Mouse (Mus musculus): ENCODE data around the gene Msl1.
"Not testable (repeated sequence)": the region's sequence is repeated elsewhere in the genome, so short reads cannot be mapped to it uniquely, and the experiment has no call there.

Gene Msl1

GRCm38 (mm10) chr11:98797306-98797705 is 2.0 kb downstream of the Msl1 start:
- DNase-seq: no peak

- no peak for DNase-seq
These were observed 2.6 kb downstream of the Msl1 start for GRCm38 (mm10) chr11:98797909-98798308.

GRCm38 (mm10) chr11:98804605-98805004 is 9.3 kb downstream of the Msl1 start, which contains the start of gene Casc3:
Gene Casc3, plus strand, starts transcription at chr11:98804905.
- no peak for DNase-seq

GRCm38 (mm10) chr11:98808417-98808816 is 13.1 kb downstream of the Msl1 start:
- DNase-seq: no peak

- DNase-seq: peak; percentile 99
These were observed 14.4 kb downstream of the Msl1 start for GRCm38 (mm10) chr11:98809457-98810290.

- no peak for DNase-seq
These were observed 15.4 kb downstream of the Msl1 start for GRCm38 (mm10) chr11:98810686-98811085.

- no peak for DNase-seq
These were observed 21.5 kb downstream of the Msl1 start for GRCm38 (mm10) chr11:98816706-98817239.

GRCm38 (mm10) chr11:98820968-98821367 is 25.7 kb downstream of the Msl1 start:
- no peak for DNase-seq

GRCm38 (mm10) chr11:98826071-98826470 is 30.8 kb downstream of the Msl1 start:
- DNase-seq: not testable (repeated sequence)

- DNase-seq: no peak
These were observed 32.6 kb downstream of the Msl1 start for GRCm38 (mm10) chr11:98827877-98828276.

GRCm38 (mm10) chr11:98829091-98829775 is 33.9 kb downstream of the Msl1 start:
- DNase-seq: no peak

GRCm38 (mm10) chr11:98829875-98830274 is 34.6 kb downstream of the Msl1 start:
- no peak for DNase-seq

- DNase-seq: no peak
These were observed 40.0 kb downstream of the Msl1 start for GRCm38 (mm10) chr11:98835296-98835695.

- DNase-seq: no peak
These were observed 40.4 kb downstream of the Msl1 start for GRCm38 (mm10) chr11:98835725-98836124.

GRCm38 (mm10) chr11:98836128-98836527 is 40.8 kb downstream of the Msl1 start:
- DNase-seq: no peak

GRCm38 (mm10) chr11:98836651-98837141 is 41.4 kb downstream of the Msl1 start, which contains the start of gene Rapgefl1:
Gene Rapgefl1, plus strand, starts transcription at chr11:98836785.
- DNase-seq: peak; percentile 89

GRCm38 (mm10) chr11:98837231-98837704 is 42.0 kb downstream of the Msl1 start:
- DNase-seq: no peak

- DNase-seq: no peak
These were observed 42.6 kb downstream of the Msl1 start for GRCm38 (mm10) chr11:98837917-98838316.

- peak; percentile 86 for DNase-seq
These were observed 43.2 kb downstream of the Msl1 start for GRCm38 (mm10) chr11:98838512-98838911.

GRCm38 (mm10) chr11:98839402-98839801 is 44.1 kb downstream of the Msl1 start:
- no peak for DNase-seq

- DNase-seq: no peak
These were observed 44.6 kb downstream of the Msl1 start for GRCm38 (mm10) chr11:98839897-98840296.

- no peak for DNase-seq
These were observed 50.7 kb downstream of the Msl1 start for GRCm38 (mm10) chr11:98846016-98846415.

- DNase-seq: no peak
These were observed 51.7 kb downstream of the Msl1 start for GRCm38 (mm10) chr11:98846865-98847604.
